Mouse (Mus musculus) thymus, adult 18-20 months (tissue): ENCODE data around the gene Zzef1.
A peak's percentile ranks its signal among the peaks of the same experiment; 100 is the strongest.
"Not testable (repeated sequence)": the region's sequence is repeated elsewhere in the genome, so short reads cannot be mapped to it uniquely, and the experiment has no call there.

ENCODE experiments used
- DNase-seq, 2 experiments: peaks; one replicate each; pipeline ENCODE4 v3.0.0; 2022; ENCODE audit warnings: mixed read lengths in 2 of 2

The Zzef1 gene

DNA sequence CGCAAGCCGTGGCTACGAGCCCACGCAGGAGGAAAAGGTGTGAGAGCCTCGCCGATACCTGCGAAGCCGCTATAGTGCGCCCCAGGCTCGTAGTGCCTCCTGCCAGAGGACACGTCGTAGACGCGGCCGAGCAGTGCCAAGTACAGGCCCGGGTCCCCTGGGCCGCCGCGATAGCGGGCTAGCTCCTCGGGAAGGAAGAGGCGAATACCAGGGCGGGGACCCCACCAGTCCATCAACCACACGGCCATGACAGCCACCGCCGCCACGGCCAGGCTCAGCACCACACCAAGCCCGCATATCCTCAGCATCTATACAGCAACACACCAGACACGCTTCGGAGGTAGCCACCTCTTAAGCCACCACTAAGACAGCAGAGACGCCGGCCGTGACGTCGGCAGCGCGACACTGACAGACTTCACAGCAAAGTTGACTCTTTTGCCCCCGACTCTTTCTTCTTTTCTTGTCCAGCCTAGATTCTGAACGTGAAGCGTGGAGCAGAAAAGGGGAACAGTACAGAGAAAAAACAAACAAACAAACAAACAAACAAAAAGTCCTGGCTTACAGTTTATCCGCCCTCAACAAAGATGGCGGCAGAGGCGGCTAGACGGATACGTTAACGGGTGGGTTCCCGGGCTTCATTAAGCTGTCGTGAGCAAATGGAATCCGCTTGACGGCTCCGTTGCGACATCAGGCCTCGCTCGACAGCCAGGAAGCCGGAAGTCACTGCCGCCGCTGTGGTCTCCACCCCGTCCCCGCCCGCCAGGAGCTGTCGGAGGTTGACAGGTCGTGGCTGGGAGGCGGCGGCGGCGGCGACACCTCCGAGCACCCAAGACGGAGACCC is at the start of gene Zzef1, which contains the start of gene Cyb5d2:
Gene Zzef1, plus strand, starts transcription at position 772 of the 841 bp plus-strand sequence.
Gene Cyb5d2, minus strand, starts transcription at position 688 of the 841 bp plus-strand sequence.
- DNase-seq, result peak; percentile 93 to 95

DNA sequence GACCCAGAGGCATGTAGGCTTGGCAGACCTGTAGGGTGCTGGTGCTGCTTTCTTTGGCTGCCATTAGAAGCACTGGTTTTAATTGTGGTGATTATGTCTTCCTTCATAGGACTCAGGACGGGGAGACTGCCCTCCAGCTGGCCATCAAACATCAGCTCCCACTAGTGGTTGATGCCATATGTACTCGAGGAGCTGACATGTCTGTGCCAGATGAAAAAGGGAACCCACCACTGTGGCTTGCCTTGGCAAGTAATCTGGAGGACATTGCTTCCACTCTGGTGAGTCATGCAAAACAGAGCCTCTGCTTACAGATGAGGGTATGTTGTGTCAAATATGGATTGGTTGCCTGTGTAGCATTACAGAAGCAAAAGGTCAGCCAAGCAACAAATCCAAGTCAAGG is 44.1 kb upstream of the Zzef1 start:
- no peak for DNase-seq

DNA sequence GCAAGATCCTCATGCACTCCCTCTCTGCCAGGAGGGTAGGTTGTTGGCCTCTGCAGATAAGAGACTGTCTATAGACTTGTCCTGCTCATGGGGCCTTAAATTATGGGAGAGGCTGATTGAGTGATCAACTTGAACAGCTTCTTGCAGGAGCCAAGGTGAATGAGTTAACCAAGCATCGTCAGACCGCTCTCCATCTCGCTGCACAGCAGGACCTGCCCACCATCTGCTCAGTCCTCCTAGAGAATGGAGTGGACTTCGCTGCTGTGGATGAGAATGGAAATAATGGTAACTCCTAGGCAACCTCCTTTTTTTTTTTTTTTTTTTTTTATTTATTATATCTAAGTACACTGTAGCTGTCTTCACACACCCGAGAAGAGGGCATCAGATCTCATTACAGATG is 37.7 kb upstream of the Zzef1 start:
- DNase-seq, result no peak

DNA sequence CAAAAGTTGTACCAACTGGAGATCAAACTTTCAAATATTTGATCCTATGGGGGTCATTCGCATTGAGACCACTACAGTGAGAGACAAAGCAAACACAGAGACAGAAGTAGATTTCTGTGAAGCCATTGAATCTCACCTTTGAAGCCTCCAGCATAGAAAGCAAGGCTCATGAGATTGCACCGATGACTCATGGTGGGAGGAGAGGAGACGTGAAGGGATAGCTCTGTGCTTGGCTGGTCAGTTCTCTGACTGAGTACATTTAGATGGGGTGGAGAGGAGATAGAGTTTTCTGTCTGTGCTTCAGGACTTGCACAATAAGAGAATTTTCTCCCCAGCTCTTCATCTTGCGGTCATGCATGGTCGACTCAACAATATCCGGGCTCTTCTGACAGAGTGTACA is 36.4 kb upstream of the Zzef1 start:
- DNase-seq, result no peak

DNA sequence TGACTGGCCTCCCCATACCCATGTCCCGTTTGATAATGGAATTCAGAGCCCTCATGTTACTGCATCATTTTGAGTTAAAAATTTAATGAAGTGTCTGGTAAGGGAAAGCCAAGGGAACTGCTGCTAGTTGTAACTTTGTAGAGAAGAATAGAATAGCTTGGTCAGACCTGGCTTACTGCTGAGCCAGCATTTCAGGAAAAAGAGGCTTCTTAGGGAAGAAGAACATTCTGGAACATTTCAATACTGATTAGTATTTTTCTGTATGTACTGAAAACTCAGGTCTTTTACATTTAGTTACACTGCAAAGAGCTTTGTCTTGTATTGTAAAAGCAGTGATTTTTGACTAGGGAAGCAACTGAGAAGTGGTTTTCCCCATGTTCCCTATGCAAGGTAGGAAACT is 35.2 kb upstream of the Zzef1 start:
- DNase-seq, result no peak

DNA sequence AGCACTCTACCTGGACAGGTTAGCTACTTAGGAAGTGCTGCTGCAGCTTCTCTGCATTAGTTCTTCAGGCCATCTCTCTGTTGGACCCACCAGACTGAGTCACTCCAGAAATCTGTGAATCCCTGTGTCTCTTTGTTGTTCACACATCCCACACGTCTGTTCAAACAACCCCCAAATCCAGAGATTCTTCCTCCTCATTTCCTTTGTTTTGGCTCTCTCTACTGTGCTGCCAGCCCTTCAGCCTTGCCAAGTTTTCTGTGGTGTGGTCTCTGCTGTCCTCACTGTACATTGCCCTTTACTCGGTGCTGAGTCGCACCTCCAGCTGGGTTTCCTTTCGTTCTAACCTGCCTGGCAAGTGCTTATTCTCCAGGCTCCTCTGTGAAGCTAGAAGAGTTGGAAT is 31.8 kb upstream of the Zzef1 start:
- no peak for DNase-seq

DNA sequence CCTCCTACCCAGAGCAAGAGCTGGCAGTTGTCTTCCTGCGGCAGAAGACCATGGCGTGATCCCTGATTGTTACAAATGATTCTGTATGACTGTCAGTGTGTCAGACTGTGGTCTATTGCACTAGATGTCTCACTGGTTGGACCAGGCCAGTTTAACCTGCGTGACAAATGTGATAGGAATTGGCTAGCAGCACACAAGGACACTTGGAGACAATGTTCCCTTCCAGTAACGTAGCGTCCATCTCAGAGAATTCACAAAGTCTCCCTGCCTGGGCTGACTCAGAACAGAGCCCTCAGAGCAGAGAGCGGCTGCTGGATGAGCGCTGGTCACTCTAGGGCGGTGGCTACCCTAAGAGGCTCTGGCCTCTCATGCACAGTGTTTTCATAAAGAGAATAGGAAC is 28.3 kb upstream of the Zzef1 start:
- DNase-seq, result no peak

DNA sequence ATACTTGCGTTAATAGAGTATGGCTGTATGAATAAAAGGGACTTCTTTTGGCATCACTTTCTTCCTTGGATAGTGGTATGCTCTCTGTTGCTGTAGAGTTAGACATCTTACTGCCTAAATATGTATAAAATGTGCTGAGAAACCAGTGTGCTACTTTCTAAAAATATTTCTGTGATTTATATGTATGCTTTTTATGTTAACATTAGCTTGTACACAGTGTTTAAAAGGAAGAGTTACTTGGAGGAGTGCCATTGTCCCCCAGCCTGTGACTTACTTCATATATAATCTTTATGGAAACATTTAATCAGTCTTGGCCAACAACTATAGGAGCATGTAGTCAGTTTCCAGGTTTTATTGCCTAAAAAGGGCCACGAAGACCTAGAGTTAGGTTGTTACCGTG is 27.0 kb upstream of the Zzef1 start:
- DNase-seq, result no peak

DNA sequence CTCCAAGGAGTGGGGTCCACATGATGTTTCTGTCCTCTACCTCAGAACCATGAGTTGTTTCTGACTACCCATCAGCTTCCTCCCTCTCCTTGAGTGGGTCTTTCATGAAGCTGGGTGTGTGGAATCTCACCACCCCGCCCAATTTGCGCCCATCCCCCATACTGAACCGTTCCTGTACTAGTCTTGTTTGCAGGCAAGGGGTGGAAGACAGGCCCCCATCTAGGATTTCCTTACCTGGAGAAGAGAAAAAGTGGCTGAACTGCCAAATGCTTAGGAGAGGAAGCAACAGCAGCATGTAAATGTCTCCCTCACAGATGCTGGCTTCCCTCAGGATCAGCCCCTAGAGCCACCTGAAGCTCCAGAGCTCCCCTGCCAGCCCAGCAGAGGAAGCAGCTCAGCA is 25.7 kb upstream of the Zzef1 start:
- DNase-seq, result no peak

DNA sequence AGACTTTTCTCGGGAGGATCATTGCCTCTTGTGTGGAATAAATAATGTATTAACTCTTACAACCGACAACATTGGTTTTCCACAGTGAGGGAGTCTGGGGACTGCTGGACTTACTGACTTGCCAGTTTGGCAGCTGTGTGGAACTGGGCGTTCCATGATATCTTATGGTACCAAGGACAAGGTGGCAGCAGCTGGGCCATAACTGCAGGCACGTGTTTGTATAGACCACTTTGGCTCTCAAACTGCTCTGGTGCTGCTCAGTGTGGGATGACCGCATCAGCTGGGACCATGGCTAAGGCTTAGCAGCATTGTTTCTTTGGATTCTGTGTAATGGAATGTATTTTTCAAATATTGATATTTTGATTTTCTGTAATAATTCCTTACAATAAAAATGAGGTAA is 25.2 kb upstream of the Zzef1 start:
- DNase-seq, result no peak

DNA sequence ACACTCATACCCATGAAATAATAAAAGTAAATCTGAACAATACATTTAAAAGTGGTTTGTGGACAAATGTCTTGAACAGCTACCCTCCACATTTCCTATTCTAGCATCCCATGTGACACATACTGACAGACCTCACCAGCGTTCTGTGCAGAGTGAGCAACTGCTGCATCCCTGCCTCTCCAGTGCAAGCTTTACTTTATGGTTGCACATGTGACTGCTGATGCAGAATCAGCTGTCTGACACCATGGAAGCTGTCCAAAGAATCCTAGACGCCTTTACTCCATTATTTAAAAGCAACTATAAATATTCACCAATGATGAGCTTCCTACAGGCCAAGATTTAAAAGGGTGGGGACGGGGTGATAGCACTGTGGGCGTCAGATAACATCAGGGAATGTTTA is 24.6 kb upstream of the Zzef1 start:
- no peak for DNase-seq

DNA sequence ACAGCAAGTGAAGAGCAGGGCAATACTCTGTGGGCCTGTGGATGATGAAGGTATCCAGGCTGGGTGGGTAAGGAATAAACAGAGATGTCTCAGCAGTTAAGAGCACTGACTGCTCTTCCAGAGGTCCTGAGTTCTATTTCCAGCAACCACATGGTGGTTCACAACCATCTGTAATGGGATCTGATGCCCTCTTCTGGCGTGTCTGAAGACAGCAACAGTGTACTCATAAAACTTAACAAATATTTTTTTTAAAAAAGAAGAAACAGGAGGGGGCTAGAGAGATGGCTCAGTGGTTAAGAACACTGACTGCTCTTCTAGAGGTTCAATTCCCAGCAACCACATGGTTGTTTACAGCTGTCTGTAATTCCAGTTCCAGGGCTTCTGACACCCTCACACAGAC is 23.4 kb upstream of the Zzef1 start:
- DNase-seq, result not testable (repeated sequence)

DNA sequence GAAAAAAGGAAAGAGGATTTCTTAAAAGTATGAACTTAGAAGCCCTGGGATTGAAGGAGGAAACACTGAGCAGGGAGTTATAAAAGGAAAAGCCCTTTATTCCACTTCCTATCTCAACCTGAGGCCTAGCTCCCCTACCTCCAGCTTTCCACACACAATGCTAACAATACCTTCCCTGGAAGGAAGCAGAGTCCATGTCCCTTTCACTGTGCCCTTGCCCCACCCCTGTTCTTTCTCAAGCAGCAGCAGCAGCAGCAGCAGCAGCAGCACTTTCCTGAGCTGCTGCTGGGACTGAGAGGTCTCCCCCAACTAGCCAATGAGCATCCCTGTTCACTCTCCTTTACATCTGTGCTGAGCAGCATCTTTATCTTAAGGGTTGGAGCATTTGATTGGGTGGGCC is 17.1 kb upstream of the Zzef1 start:
- DNase-seq, result no peak

DNA sequence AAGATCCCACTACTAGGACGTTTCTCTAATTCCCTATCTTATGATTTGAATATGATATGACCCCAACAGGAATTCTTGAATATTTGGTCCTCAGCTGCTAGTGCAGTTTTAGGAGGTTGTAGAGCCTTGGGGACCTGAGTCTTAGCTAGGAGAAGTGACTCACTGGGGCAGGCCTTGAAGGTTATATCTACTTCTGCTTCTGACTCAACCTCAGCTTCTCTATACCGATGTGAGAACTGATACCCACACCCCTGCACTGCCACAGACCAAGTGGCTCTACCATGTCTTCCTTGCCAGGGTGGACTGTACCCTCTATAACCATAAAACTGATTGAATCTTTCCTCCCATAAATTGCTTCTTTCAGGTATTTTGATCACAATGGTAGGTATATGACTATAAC is 13.9 kb upstream of the Zzef1 start:
- no peak for DNase-seq

DNA sequence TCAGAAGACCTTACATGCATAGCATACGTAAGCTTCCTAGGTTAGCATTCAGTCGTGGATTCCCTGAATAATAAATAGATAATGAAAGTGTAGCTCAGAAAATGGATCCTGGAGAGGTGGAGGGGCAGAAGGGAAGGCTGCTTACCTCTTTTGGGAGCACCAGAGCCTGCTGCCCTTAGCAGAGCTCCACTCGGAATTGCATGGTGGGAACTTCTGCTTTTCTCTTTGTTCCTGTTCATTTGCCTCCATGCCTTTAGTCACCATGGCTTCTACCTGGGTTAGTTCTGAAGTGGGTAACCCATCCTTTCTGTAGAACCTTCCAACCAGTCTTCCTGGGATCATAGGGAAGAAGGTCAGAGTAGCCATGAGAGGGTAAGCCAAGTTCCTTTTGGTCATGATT is 13.5 kb upstream of the Zzef1 start:
- no peak for DNase-seq

DNA sequence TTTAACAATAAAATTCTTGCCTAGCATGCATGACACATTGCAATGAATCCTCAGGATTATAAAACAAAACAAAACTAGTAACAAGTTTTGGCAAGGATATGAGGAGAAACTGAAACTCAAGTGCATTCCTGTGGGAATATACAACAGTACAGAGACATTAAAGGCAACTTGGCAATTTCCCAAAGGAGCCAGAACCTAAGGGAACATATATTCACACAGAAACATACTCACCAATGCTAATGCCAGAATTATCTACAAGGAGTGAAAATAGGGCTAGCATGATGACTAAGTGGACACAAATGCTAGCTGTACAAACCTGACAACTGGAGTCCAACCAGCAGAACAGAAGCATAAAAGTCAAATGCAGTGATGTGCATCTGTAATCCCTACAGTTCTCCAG is 4.0 kb upstream of the Zzef1 start:
- DNase-seq, result no peak

DNA sequence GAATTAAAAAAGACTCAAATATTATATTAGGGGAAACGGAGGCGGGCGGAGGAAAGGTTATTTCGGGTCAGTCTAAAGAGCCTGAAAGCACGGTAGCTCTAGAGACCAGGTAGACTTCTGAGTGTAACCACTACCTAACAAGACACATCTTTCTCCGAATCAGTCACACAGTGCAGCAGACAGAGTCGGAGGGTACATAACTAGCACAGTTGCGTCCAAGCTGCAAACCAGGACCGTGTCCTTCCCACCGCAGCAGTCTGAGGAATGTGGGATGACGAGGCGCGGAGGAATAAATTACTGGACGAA is 924 bp upstream of the Zzef1 start:
- DNase-seq, result no peak

DNA sequence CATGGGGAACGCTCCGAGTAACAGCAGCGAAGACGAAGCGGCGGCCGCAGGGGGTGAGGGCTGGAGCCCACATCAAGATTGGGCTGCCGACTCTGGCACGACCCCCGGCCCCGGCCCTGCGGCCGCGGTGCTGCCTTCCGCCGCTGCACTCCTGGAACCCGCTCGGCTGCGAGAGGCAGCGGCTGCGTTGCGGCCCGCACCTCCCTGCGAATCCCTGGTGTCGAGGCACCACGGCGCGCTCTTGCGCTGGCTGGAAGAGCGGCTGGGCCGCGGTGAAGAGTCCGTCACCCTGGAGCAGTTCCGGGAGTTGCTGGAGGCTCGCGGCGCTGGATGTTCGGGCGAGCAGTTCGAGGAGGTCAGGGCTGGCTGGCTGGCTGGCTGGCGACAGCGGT is 266 bp downstream of the Zzef1 start:
- DNase-seq, result no peak

DNA sequence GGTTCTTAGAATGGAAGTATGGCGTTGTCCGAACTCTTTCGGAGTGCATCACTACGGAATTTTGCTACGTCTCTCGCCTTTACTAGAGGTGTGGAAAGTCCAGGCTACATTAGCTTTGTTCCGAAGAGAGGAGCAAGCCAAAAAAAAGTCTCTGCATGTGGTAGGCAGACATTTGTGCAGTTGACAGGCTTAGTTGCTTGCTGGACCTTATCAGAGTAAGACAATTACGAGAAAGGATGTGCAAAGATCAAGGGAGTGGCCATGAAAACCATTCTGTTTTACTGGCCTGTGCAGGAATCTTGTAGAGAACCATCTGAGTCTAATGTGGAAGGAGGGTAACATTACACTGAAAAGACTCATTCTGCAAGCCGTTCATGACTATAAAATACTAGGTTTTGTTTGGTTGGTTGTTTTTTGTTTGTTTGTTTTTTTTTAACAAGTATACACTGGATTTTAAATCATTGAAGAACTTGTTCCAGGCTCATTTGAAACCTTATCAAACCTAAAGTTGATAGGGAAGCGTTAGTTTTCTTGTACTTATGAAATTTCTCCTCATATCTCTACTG is 830 bp downstream of the Zzef1 start:
- DNase-seq, result no peak

DNA sequence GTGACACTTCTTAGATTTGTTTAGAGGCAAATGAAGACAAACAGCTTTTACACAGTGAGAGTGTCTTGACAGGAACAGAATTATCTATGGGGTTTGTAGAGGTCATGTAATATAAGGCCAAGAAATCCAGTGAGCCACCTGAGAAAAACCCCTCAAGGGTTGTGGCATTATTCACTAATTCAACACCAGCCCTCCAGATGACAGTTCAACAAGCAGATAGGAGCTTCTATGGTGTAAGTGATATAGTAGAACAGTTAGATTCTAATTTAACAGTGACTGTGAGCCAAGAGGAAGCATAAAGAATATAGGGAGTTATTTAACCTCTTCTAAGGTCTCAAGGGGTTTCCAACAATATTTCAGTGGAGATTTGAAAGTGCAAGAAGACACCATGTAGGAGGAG is 2.1 kb downstream of the Zzef1 start:
- no peak for DNase-seq

DNA sequence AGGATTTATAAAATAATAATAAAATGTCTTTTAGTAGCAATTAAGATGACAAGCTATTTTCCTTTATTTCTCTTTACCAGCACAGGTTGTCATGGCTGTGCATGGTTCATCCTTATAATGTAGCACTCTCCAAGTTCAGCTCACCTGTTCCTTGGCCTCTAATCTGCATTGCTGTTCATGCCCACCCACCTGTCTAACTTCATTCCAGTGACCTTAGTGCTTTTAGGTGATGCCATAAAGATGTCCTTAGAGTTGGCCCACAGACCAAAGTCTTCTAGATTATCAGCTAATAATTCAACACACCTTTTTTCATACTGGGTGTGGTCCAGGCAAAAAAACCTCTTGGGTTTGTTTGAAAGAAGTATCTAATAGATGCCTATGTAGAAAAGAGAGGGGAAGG is 5.2 kb downstream of the Zzef1 start:
- DNase-seq, result no peak

DNA sequence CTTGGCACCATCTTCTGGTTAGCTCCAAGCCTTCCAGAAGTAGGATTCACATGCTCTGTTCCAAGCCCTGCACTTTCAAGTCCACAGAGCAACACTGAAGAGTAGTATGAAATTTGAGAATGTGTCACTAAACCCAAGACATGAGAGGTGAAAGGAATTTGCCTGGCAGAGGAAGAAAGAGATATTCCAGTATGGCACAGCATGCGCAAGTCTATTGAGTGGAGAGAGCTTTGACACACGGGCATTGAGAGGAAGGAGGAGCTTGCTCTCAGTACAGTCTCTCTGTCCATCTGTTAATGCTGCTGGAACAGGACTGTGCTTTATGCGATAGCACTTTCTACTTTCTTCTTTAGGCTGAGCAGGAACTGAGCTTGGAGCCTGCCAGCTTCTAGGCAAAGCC is 7.0 kb downstream of the Zzef1 start:
- no peak for DNase-seq

DNA sequence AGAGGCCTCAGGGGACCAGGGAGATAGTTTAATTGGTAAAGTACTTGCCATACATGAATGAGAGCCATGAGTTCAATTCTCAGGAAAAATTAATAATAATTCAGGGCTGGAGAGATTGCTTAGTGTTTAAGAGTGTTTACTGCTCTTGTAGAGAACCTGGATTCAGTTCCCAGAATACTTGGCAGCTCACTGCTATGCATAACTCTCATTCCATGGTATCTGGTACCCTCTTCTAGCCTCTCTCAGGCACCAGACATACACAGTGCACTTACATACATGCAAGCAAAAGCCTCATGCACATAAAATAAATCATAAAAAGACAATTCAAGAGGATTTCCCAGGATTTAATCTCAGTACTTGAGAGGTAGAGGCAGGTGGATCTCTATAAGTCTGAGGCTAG is 8.6 kb downstream of the Zzef1 start:
- no peak for DNase-seq

DNA sequence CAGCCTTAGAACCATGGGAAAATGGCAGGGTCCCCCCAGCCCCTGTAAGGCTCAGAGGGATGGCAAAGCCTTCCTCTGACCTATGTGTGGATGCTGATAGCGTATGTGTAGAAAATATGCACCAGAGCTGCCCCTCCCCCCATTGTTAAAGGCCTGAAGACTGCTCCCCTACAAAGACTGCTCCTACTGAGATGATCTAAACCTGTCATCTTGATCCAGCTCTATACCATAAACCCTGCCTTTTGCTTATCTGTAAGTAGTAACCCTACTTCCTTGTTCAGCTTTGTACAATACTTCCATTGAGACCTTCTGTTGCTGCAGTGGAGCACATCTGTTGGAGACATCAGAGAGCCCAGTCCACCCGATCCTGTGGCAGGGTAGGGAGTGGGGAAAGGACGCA is 9.2 kb downstream of the Zzef1 start:
- DNase-seq, result no peak

DNA sequence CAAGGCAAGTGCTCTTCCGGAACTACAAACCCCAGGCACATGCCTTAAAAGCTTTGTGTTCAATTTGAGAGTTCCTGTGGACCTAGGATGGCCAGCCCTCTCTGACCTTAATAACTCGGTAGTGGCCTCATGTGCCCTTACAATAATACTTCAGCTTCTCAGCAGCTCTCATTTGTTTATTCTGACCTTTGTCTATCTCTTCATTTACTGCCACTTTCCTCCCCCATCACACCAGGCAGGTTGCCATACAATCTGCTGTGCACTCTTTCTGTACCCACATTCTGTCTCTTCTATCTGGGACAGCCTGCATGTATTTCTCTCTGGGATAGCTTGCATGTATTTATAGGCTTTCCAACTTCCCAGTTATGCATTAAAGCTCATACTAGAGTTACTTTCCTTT is 10.5 kb downstream of the Zzef1 start:
- DNase-seq, result no peak
